Mouse (Mus musculus): ENCODE results near the gene Stam.

DNA sequence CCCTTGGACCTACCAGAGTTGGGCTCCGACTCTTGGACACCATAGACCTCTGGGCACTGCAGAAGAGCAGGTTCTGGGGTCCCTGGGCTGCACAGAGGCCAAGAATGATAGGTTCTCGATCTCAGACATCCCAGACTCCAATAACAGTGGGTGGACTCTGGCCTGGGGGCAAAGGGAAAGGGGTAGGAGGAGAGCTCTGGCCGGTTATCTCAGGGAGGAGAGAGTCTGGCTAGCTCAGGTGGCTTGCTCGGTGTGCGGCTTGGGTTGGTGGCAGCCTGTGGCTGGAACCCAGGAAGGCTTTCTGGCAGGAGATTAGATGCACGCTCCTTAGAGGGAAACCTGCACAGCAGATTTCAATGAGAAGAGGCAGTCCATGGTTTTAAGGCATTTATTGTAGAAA, 65.7 kb downstream of the Stam start:
- TF ChIP-seq CTCF (IDR thresholded peaks at IDR 0.05; ENCODE audit: low read depth) (no peak), EP300 (optimal IDR thresholded peaks at IDR 0.05) (no peak)

Data from stomach, postnatal 0 days (tissue).